In genomic region chr10:91187349-91187748, GRCm38 (mm10) we compare ENCODE assay signal across 8 mouse cellular contexts. TPM values are rescaled to one million over a fixed set of nuclear protein-coding genes. Genes with fewer than 3 reads are reported as not detected.
DNase-seq lines count a peak whose midpoint lies in the region; ATAC-seq and TF ChIP-seq lines count a peak whose summit lies in the region.

No protein-coding gene starts in this region.

- DNase-seq in lung, postnatal 14 days, result no peak
- peak; percentile 62 for DNase-seq in brain, embryonic 14.5 days (ENCODE audit: low read depth)
- DNase-seq in liver, embryonic 13.5 days, result no peak
- DNase-seq in spleen, adult 12 weeks (ENCODE audit: low spot score), result no peak
- no peak for DNase-seq in urinary bladder, postnatal 14 days (ENCODE audit: low spot score)
- no peak for DNase-seq in left cerebral cortex, adult 8-10 months (ENCODE audit: low spot score in 2 of 2)

- H3K27me3 ChIP-seq in lung, embryonic 15.5 days, result no peaks in the 10 kb centered on the region
- no peaks in the 10 kb centered on the region for H3K27me3 ChIP-seq in heart, embryonic 15.5 days
- no peaks in the 10 kb centered on the region for H3K27me3 ChIP-seq in liver, embryonic 13.5 days

- H3K36me3 ChIP-seq in lung, embryonic 15.5 days, result no peaks in the 10 kb centered on the region
- no peaks in the 10 kb centered on the region for H3K36me3 ChIP-seq in heart, embryonic 15.5 days
- no peaks in the 10 kb centered on the region for H3K36me3 ChIP-seq in liver, embryonic 13.5 days

- no peaks in the 10 kb centered on the region for H3K9me3 ChIP-seq in lung, embryonic 15.5 days
- no peaks in the 10 kb centered on the region for H3K9me3 ChIP-seq in heart, embryonic 15.5 days (replicated peaks)
- H3K9me3 ChIP-seq in liver, embryonic 13.5 days (replicated peaks), result no peaks in the 10 kb centered on the region

- 33% methylated on average over 10 of the region's 10 CpGs for WGBS in lung, embryonic 15.5 days
- 27% methylated on average over 10 of the region's 10 CpGs for WGBS in heart, embryonic 15.5 days
- WGBS in liver, embryonic 13.5 days (ENCODE audit: insufficient replicate concordance), result 28% methylated on average over 10 of the region's 10 CpGs

- H3K4me1 ChIP-seq in lung, embryonic 15.5 days, result peaks cover 16% of the 10 kb centered on the region
- H3K4me1 ChIP-seq in heart, embryonic 15.5 days (replicated peaks), result peaks cover 14% of the 10 kb centered on the region
- H3K4me1 ChIP-seq in liver, embryonic 13.5 days (replicated peaks), result peaks cover 37% of the 10 kb centered on the region

- H3K27ac ChIP-seq in lung, embryonic 15.5 days, result peak overlapping the region; percentile 82
- peak overlapping the region; percentile 85 for H3K27ac ChIP-seq in heart, embryonic 15.5 days
- no peak overlapping the region for H3K27ac ChIP-seq in liver, embryonic 13.5 days

- H3K4me3 ChIP-seq in lung, embryonic 15.5 days, result peak overlapping the region; percentile 33
- H3K4me3 ChIP-seq in heart, embryonic 15.5 days, result peak overlapping the region; percentile 46
- peak overlapping the region; percentile 61 for H3K4me3 ChIP-seq in liver, embryonic 13.5 days (replicated peaks)

- no peak for TF ChIP-seq POLR2A in brain, embryonic 14.5 days (IDR thresholded peaks at IDR 0.05; ENCODE audit: borderline replicate concordance, extremely low read depth, insufficient read depth, insufficient read length, poor library complexity, severe bottlenecking)

- peak; percentile 6; the same call in 1 of the 2 replicates for ATAC-seq in lung, embryonic 15.5 days (ENCODE audit: borderline replicate concordance, extremely low read depth, low FRiP score, low TSS enrichment)
- no peak for ATAC-seq in heart, embryonic 15.5 days (replicated peaks; ENCODE audit: insufficient number of reproducible peaks, insufficient read depth, low FRiP score, low read depth)
- no peak for ATAC-seq in liver, embryonic 13.5 days (ENCODE audit: low read depth)

- H3K4me2 ChIP-seq in lung, embryonic 15.5 days, result peak overlapping the region; percentile 58
- peak overlapping the region; percentile 64 for H3K4me2 ChIP-seq in heart, embryonic 15.5 days
- peak overlapping the region; percentile 80 for H3K4me2 ChIP-seq in liver, embryonic 13.5 days

- H3K9ac ChIP-seq in lung, embryonic 15.5 days, result peak overlapping the region; percentile 51
- H3K9ac ChIP-seq in heart, embryonic 15.5 days, result peak overlapping the region; percentile 61
- H3K9ac ChIP-seq in liver, embryonic 13.5 days, result peak overlapping the region; percentile 70

- no peak for TF ChIP-seq CTCF in brain, embryonic 14.5 days (IDR thresholded peaks at IDR 0.05; ENCODE audit: borderline replicate concordance, extremely low read depth, insufficient read depth, insufficient read length)

RNA-seq across cellular contexts. Expression of gene Tmpo, which starts 6.2 kb away (rescaled TPM):
- 263 and 267 TPM in 2 replicates for polyA plus RNA-seq in lung, embryonic 15.5 days (2015; fragmentation: Nextera tagmentation; extraction: Ambion mirVana)
- polyA plus RNA-seq in brain, embryonic 14.5 days (2012; rRNA removed), result 177 and 225 TPM in 2 replicates
- polyA plus RNA-seq in heart, embryonic 15.5 days (2015; fragmentation: Nextera tagmentation; extraction: Ambion mirVana), result 154 and 159 TPM in 2 replicates
- polyA plus RNA-seq in liver, embryonic 13.5 days (2015; fragmentation: Nextera tagmentation; extraction: Ambion mirVana), result 131 and 169 TPM in 2 replicates
- total RNA-seq in left cerebral cortex, adult 8-10 months (2022), result 10 to 100 TPM; 38.4 to 51.0 (median 45.2) TPM
